Mouse (Mus musculus): Measurements from ENCODE around the gene Pde4b. TPM values are rescaled to one million over a fixed set of nuclear protein-coding genes. Genes with fewer than 3 reads are reported as not detected.
"Not testable (repeated sequence)": the region's sequence is repeated elsewhere in the genome, so short reads cannot be mapped to it uniquely, and the experiment has no call there.

The Pde4b gene
- polyA plus RNA-seq (2015; fragmentation: Nextera tagmentation; extraction: Ambion mirVana) = 12.7 and 14.5 TPM in 2 replicates

GRCm38 (mm10) chr4:102087091-102087565, at the start of gene Pde4b:
Gene Pde4b (plus strand): TSS chr4:102087543.
- Histone ChIP-seq H3K9me3 (replicated peaks) (no peaks in the 10 kb centered on the region), H3K27ac (no peak within 1 kb of the TSS), H3K9ac (peak within 1 kb of the TSS; percentile 72), H3K27me3 (peaks cover 35% of the 10 kb centered on the region), H3K4me2 (peak within 1 kb of the TSS; percentile 99), H3K4me1 (peaks cover 11% of the 10 kb centered on the region), H3K36me3 (ENCODE audit: poor library complexity, severe bottlenecking) (no peaks in the 10 kb centered on the region), H3K4me3 (peak within 1 kb of the TSS; percentile 67)
- ATAC-seq = peak; percentile 50
- WGBS = 5% methylated on average over 11 of the region's 11 CpGs

GRCm38 (mm10) chr4:102040190-102040589, 47.2 kb upstream of the Pde4b start:
- no peak overlapping the region for H3K9ac ChIP-seq
- no peak overlapping the region for H3K4me3 ChIP-seq
- no peaks in the 10 kb centered on the region for H3K9me3 ChIP-seq (replicated peaks)
- H3K36me3 ChIP-seq (ENCODE audit: poor library complexity, severe bottlenecking) = no peaks in the 10 kb centered on the region
- H3K4me1 ChIP-seq = no peaks in the 10 kb centered on the region
- 82% methylated on average over 3 of the region's 3 CpGs for WGBS
- no peak overlapping the region for H3K27ac ChIP-seq
- ATAC-seq = no peak
- no peak overlapping the region for H3K4me2 ChIP-seq
- H3K27me3 ChIP-seq = no peaks in the 10 kb centered on the region

- ATAC-seq = no peak
- H3K9me3 ChIP-seq (replicated peaks) = no peaks in the 10 kb centered on the region
- no peak overlapping the region for H3K4me3 ChIP-seq
- H3K27ac ChIP-seq = no peak overlapping the region
- no peak overlapping the region for H3K4me2 ChIP-seq
- no peaks in the 10 kb centered on the region for H3K27me3 ChIP-seq
- 76% methylated on average over 6 of the region's 6 CpGs for WGBS
- H3K4me1 ChIP-seq = no peaks in the 10 kb centered on the region
- no peak overlapping the region for H3K9ac ChIP-seq
- H3K36me3 ChIP-seq (ENCODE audit: poor library complexity, severe bottlenecking) = no peaks in the 10 kb centered on the region
Observed at GRCm38 (mm10) chr4:102045183-102046140, 41.9 kb upstream of the Pde4b start.

DNA sequence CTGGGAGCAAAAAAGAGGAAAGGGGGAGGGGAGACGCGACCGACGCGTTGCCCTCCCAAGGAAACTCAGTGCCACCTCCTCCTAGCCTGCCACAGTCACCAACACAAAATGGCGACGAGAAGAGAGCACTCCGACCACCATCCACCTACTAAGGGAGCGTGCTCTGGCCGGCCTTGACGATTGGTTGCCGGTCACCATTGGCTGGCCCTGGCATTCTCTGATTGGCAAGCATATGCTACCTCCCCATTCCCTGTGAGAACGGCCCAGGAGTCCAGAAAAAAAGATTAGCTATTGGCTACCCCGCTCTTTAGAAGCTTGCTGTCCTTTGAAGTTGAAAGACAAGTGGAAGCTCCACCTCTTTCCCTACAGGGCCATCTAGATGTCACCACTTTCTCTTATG, 38.0 kb upstream of the Pde4b start:
- H3K27ac ChIP-seq; H3K9ac ChIP-seq; H3K4me1 ChIP-seq; H3K36me3 ChIP-seq (ENCODE audit: poor library complexity, severe bottlenecking); H3K27me3 ChIP-seq; H3K9me3 ChIP-seq (replicated peaks); H3K4me3 ChIP-seq; H3K4me2 ChIP-seq: not testable (repeated sequence)
- 94% methylated on average over 14 of the region's 14 CpGs for WGBS
- ATAC-seq = peak; percentile 77

DNA sequence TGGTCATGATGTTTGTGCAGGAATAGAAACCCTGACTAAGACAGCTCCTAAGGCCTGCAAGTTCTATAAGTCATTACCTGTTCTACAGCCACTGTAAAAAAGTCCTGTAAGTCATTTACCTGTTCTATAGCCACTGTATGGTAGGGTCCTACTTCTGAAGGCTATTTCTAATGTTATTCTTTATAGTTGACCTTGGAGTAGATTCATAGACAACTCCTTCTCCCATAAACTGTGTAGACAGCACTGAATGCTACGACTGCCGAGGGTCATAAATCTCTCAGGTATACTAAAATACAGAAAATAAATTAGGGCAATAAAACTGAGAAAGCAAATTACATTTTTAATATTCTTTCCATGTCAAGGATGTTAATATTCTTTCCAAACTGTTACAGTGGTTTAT, 26.0 kb upstream of the Pde4b start:
- Histone ChIP-seq H3K36me3 (ENCODE audit: poor library complexity, severe bottlenecking) (no peaks in the 10 kb centered on the region), H3K9ac (no peak overlapping the region), H3K9me3 (replicated peaks) (no peaks in the 10 kb centered on the region), H3K27me3 (no peaks in the 10 kb centered on the region), H3K27ac (no peak overlapping the region), H3K4me3 (no peak overlapping the region), H3K4me1 (no peaks in the 10 kb centered on the region), H3K4me2 (no peak overlapping the region)
- ATAC-seq = no peak
- 91% methylated on average over 2 of the region's 2 CpGs for WGBS

DNA sequence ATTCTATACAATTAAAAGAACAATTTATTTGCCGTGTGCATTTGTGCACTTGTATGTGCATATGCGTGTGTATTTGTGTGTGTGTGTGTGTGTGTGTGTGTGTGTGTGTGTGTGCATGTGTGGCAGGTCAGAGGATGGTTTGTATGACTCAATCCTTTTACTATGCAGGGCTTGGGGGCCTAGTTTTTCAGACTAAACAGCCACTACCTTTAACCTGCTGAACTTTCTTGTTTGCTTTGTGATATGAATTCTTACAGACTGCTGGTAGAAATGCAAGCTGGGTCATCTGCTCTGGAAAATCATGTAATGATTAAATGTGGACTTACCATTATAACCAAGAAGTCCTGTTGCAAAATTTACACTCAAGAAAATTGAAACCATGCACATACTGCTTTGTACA, 18.0 kb upstream of the Pde4b start:
- H3K27me3 ChIP-seq = no peaks in the 10 kb centered on the region
- no peak overlapping the region for H3K9ac ChIP-seq
- no peaks in the 10 kb centered on the region for H3K36me3 ChIP-seq (ENCODE audit: poor library complexity, severe bottlenecking)
- WGBS = 95% methylated on average over 2 of the region's 2 CpGs
- H3K4me1 ChIP-seq = no peaks in the 10 kb centered on the region
- H3K27ac ChIP-seq = no peak overlapping the region
- H3K9me3 ChIP-seq (replicated peaks) = no peaks in the 10 kb centered on the region
- H3K4me3 ChIP-seq = no peak overlapping the region
- no peak overlapping the region for H3K4me2 ChIP-seq
- ATAC-seq = no peak

GRCm38 (mm10) chr4:102086336-102086735, 1.0 kb upstream of the Pde4b start:
- no peak for ATAC-seq
- Histone ChIP-seq H3K27me3 (peaks cover 35% of the 10 kb centered on the region), H3K36me3 (ENCODE audit: poor library complexity, severe bottlenecking) (no peaks in the 10 kb centered on the region), H3K9ac (no peak overlapping the region), H3K27ac (no peak overlapping the region), H3K4me1 (peaks cover 11% of the 10 kb centered on the region), H3K4me2 (no peak overlapping the region), H3K4me3 (no peak overlapping the region), H3K9me3 (replicated peaks) (no peaks in the 10 kb centered on the region)
- WGBS = 66% methylated on average over 4 of the region's 4 CpGs

GRCm38 (mm10) chr4:102087566-102088234, 357 bp downstream of the Pde4b start:
- Histone ChIP-seq H3K27me3 (peaks cover 35% of the 10 kb centered on the region), H3K4me1 (peaks cover 11% of the 10 kb centered on the region), H3K9ac (peak overlapping the region; percentile 72), H3K4me2 (peak overlapping the region; percentile 99), H3K27ac (no peak overlapping the region), H3K9me3 (replicated peaks) (no peaks in the 10 kb centered on the region), H3K4me3 (peak overlapping the region; percentile 67), H3K36me3 (ENCODE audit: poor library complexity, severe bottlenecking) (no peaks in the 10 kb centered on the region)
- ATAC-seq = peak; percentile 83
- WGBS = under 1% methylated on average over 63 of the region's 64 CpGs

GRCm38 (mm10) chr4:102088235-102088867, 1.0 kb downstream of the Pde4b start:
- peak overlapping the region; percentile 99 for H3K4me2 ChIP-seq
- H3K4me1 ChIP-seq = peaks cover 11% of the 10 kb centered on the region
- H3K27ac ChIP-seq = no peak overlapping the region
- WGBS = 23% methylated on average over 15 of the region's 15 CpGs
- ATAC-seq = peak; percentile 64
- peaks cover 35% of the 10 kb centered on the region for H3K27me3 ChIP-seq
- H3K36me3 ChIP-seq (ENCODE audit: poor library complexity, severe bottlenecking) = no peaks in the 10 kb centered on the region
- H3K9ac ChIP-seq = peak overlapping the region; percentile 72
- no peaks in the 10 kb centered on the region for H3K9me3 ChIP-seq (replicated peaks)
- H3K4me3 ChIP-seq = peak overlapping the region; percentile 67

GRCm38 (mm10) chr4:102095851-102096250, 8.5 kb downstream of the Pde4b start:
- H3K9ac ChIP-seq = no peak overlapping the region
- H3K4me2 ChIP-seq = no peak overlapping the region
- no peak for ATAC-seq
- no peaks in the 10 kb centered on the region for H3K9me3 ChIP-seq (replicated peaks)
- H3K27me3 ChIP-seq = no peaks in the 10 kb centered on the region
- no peak overlapping the region for H3K4me3 ChIP-seq
- no peaks in the 10 kb centered on the region for H3K4me1 ChIP-seq
- H3K27ac ChIP-seq = no peak overlapping the region
- 92% methylated on average over 2 of the region's 2 CpGs for WGBS
- no peaks in the 10 kb centered on the region for H3K36me3 ChIP-seq (ENCODE audit: poor library complexity, severe bottlenecking)

GRCm38 (mm10) chr4:102102241-102102640, 14.9 kb downstream of the Pde4b start:
- Histone ChIP-seq H3K27ac (no peak overlapping the region), H3K9ac (no peak overlapping the region), H3K27me3 (no peaks in the 10 kb centered on the region), H3K4me1 (no peaks in the 10 kb centered on the region), H3K9me3 (replicated peaks) (no peaks in the 10 kb centered on the region), H3K36me3 (ENCODE audit: poor library complexity, severe bottlenecking) (no peaks in the 10 kb centered on the region), H3K4me3 (no peak overlapping the region), H3K4me2 (no peak overlapping the region)
- 82% methylated on average over 4 of the region's 4 CpGs for WGBS
- no peak for ATAC-seq

DNA sequence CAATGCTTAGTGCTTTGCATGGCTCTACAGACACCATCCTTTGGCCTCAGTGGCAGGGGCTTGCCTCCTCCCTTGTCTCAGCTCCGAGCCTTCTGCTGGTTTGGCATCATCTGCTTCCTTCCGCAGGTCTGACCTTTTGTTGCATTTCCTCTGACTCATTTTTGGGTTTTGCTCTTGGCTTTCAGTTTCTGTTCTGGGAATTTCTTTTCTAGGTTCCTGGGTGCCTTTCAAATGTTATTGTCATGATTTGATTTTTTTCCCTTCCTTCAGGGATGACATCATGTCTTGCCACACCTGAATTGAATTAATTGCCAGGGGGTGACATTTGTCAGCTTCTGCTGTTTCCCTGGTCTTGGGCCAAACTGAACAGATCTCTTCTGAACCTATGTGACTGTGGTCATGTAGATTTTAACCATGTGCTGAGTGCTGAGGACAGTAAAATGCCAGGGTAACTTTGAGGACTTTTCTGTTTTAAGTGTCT, 17.2 kb downstream of the Pde4b start:
- no peaks in the 10 kb centered on the region for H3K27me3 ChIP-seq
- WGBS = 86% methylated on average over 2 of the region's 2 CpGs
- H3K36me3 ChIP-seq (ENCODE audit: poor library complexity, severe bottlenecking) = no peaks in the 10 kb centered on the region
- H3K4me2 ChIP-seq = no peak overlapping the region
- no peak overlapping the region for H3K9ac ChIP-seq
- ATAC-seq = no peak
- no peaks in the 10 kb centered on the region for H3K4me1 ChIP-seq
- H3K27ac ChIP-seq = no peak overlapping the region
- no peaks in the 10 kb centered on the region for H3K9me3 ChIP-seq (replicated peaks)
- no peak overlapping the region for H3K4me3 ChIP-seq

Measured in forebrain, embryonic 13.5 days (tissue).